Mouse (Mus musculus): ENCODE measurements at regions not wholly inside any gene's neighbourhood (a gene's known extent, or its start where the extent isn't known, plus 50 kb on each side); places are given as distances from the start of the nearest gene placed in this dataset.

- TF ChIP-seq CTCF (IDR thresholded peaks at IDR 0.05; ENCODE audit: low read depth) = no peak
- no peak for TF ChIP-seq EP300 (IDR thresholded peaks at IDR 0.05; ENCODE audit: low read depth)
Observed at GRCm38 (mm10) chr10:108016552-108016951, 104.6 kb upstream of the Otogl start.

All from liver, postnatal 0 days (tissue).